Mouse (Mus musculus) kidney, embryonic 15.5 days (tissue): ENCODE data around the gene Jazf1. TPM values are rescaled to one million over a fixed set of nuclear protein-coding genes. Genes with fewer than 3 reads are reported as not detected.

Experiments used
- ATAC-seq: fragments of 200-750 bp; cut with Nextera tagmentation; replicated peaks from 2 replicates; pipeline ENCODE4 v1.8.0; 2017; ENCODE audit warnings: moderate TSS enrichment; ENCODE audit not compliant: low FRiP score
- H3K27ac ChIP-seq: fragments of 300-500 bp; sonication (generic); 2 replicates; pipeline ENCODE4 v1.5.1; 2015; ENCODE audit warnings: mild to moderate bottlenecking, inconsistent platforms
- H3K27me3 ChIP-seq: fragments of 300-500 bp; sonication (generic); 2 replicates; pipeline ENCODE4 v1.6.1; 2015; ENCODE audit warnings: inconsistent platforms
- H3K36me3 ChIP-seq: fragments of 300-500 bp; sonication (generic); 2 replicates; pipeline ENCODE4 v1.6.1; 2015; ENCODE audit warnings: inconsistent platforms
- H3K4me1 ChIP-seq: fragments of 300-500 bp; sonication (generic); 2 replicates; pipeline ENCODE4 v1.6.1; 2015; ENCODE audit warnings: inconsistent platforms
- H3K4me2 ChIP-seq: fragments of 300-500 bp; sonication (generic); 2 replicates; pipeline ENCODE4 v1.6.1; 2015; ENCODE audit warnings: moderate library complexity, mild to moderate bottlenecking, inconsistent platforms
- H3K4me3 ChIP-seq: fragments of 300-500 bp; sonication (generic); replicated peaks from 2 replicates; pipeline ENCODE4 v1.5.1; 2015; ENCODE audit warnings: mild to moderate bottlenecking, inconsistent platforms
- H3K9ac ChIP-seq: fragments of 300-500 bp; sonication (generic); 2 replicates; pipeline ENCODE4 v1.6.1; 2015; ENCODE audit warnings: mild to moderate bottlenecking, inconsistent platforms
- H3K9me3 ChIP-seq: fragments of 300-500 bp; sonication (generic); replicated peaks from 2 replicates; pipeline ENCODE4 v1.6.1; 2016; ENCODE audit warnings: inconsistent platforms
- WGBS: fragments of 180-500 bp; shearing (Covaris S2); methylation state at CpG from one replicate; pipeline ENCODE4 v1.1.7; 2015; ENCODE audit warnings: mixed read lengths; 5-methylcytosine and 5-hydroxymethylcytosine counted together
- polyA plus RNA-seq: library from polyadenylated mRNA; unstranded; fragments of >200 nt; fragmentation: Nextera tagmentation; extraction: Ambion mirVana; gene quantifications from 2 replicates; pipeline ENCODE4 v1.2.1, GENCODE M21; 2015

The Jazf1 gene
- polyA plus RNA-seq, 1 experiment from 2014 or later: 3.9 TPM

DNA sequence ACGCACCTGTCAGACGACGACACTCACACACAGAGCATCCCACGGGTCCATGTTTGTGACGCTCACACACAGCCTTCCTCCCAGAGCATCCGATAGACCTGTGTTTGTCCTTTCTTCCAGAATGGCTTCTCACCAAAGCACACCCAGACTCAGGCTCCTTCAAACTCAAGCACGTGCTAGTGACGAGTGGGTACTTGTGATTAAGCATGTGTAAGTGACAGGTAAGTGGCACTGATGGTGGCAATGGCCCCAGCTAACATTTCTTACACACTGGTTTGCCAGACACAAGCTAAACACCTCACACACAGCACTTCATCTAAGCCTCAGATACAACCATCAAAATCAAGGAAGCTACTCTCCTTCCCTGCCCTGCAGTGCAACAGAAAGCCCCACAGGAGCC, 77.6 kb downstream of the Jazf1 start:
- Histone ChIP-seq H3K27ac (no peak overlapping the region), H3K4me2 (no peak overlapping the region), H3K27me3 (no peaks in the 10 kb centered on the region), H3K4me3 (no peak overlapping the region), H3K9ac (no peak overlapping the region), H3K9me3 (no peaks in the 10 kb centered on the region; the same call in 1 of the 2 replicates), H3K4me1 (no peaks in the 10 kb centered on the region), H3K36me3 (no peaks in the 10 kb centered on the region)
- ATAC-seq: no peak
- 84% methylated on average over 8 of the region's 8 CpGs for WGBS

DNA sequence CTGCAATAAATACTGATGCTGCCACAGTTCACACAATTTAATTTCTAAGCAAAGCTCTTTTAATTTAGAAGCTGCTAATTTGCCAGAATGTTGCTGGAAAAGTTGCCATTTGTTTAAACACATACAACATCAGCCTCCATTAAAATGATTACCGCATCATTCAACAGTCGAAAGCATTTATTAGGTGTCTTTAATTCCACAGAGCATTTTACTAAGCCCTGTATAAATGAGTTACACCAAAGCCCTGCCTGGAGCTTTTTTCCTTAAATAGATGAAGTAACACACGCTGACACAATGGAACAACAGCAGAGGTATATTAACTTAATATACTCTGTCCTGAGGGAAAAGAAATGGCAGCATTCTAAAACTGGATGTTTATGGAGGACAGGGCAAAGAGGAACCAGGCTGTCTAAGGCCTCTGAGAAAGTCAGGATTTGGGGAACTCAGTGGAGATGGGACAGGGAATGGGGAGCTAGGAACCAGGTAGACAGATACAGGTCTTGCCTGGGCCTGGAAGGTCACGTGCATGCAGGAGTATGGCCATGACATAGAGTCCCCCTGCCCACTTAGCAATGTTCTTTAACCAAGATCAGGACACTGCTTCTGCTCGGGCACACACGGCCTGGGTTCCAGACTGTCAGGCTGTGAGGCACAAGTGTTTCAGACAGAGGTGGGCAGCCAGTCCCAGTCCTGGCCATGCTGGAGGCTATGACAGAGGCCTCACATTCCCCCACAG, 80.4 kb downstream of the Jazf1 start:
- no peaks in the 10 kb centered on the region for H3K36me3 ChIP-seq
- no peak overlapping the region for H3K27ac ChIP-seq
- no peaks in the 10 kb centered on the region for H3K4me1 ChIP-seq
- H3K4me2 ChIP-seq: no peak overlapping the region
- ATAC-seq: no peak
- H3K4me3 ChIP-seq: no peak overlapping the region
- WGBS: 86% methylated on average over 6 of the region's 6 CpGs
- no peaks in the 10 kb centered on the region; the same call in 1 of the 2 replicates for H3K9me3 ChIP-seq
- no peak overlapping the region for H3K9ac ChIP-seq
- no peaks in the 10 kb centered on the region for H3K27me3 ChIP-seq

DNA sequence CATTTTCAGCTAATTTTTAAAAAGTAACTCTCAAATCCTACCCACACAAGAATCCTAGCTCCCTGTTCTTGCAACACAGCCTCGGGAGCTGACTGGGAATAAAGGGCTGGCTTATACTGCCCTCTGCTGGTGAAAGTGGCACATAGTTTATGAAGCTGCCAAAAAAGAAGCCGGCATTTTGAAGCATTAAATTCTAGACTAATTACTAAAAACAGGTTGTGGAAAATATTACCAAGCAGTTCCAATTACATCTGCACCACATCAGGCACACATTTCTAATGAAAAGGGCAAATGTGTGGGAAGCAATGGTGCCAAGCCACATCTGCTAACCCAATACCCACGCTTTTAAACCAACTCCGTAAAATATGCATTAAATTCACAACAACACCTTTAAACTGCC, 81.0 kb downstream of the Jazf1 start:
- Histone ChIP-seq H3K4me2 (no peak overlapping the region), H3K9ac (no peak overlapping the region), H3K9me3 (no peaks in the 10 kb centered on the region; the same call in 1 of the 2 replicates), H3K27me3 (no peaks in the 10 kb centered on the region), H3K36me3 (no peaks in the 10 kb centered on the region), H3K27ac (no peak overlapping the region), H3K4me3 (no peak overlapping the region), H3K4me1 (no peaks in the 10 kb centered on the region)
- ATAC-seq: no peak
- 56% methylated on average over 4 of the region's 4 CpGs for WGBS

DNA sequence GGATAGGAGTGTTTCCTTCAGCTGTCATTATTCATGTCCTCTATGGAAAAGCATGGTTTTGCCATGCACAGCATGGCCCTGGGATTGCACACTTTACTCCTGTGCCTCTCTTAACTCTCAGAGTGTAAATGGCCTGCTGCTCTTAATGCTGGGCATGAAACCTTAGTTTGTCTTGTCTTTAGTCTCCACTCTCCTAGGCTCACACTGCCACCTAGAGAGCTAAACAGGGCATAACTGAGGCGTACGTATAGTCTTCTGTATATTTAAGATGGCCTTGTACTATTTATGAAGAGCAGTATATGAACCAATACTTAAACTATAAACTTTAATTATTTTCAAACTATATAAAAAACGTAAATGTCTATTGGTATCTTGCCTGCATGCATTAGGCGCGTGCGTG, 86.3 kb downstream of the Jazf1 start:
- Histone ChIP-seq H3K4me1 (no peaks in the 10 kb centered on the region), H3K27ac (no peak overlapping the region), H3K9ac (no peak overlapping the region), H3K4me2 (no peak overlapping the region), H3K4me3 (no peak overlapping the region), H3K36me3 (no peaks in the 10 kb centered on the region), H3K9me3 (no peaks in the 10 kb centered on the region; the same call in 1 of the 2 replicates), H3K27me3 (no peaks in the 10 kb centered on the region)
- no peak for ATAC-seq
- 87% methylated on average over 6 of the region's 6 CpGs for whole genome bisulfite sequencing

DNA sequence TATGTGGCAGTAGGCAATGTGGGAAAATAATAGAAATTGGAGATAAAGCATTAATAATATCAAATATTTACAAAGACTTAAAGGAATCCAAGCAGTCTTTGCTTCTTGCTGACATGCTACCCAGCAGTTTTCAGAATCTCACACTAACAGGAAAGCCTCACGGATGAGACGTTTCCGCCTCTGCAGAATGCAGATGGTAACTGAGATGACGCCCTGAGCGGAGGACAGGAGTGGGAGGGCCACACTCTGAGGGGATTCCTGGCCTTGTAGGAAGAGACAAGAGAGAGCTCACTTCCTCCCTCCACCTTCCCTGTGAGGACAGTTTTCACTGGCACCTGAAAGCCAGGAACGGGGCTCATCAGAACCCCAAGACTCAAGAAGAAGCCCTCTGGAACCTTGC, 88.9 kb downstream of the Jazf1 start:
- no peak overlapping the region for H3K4me2 ChIP-seq
- ATAC-seq: no peak
- WGBS: 93% methylated on average over 6 of the region's 6 CpGs
- no peaks in the 10 kb centered on the region for H3K27me3 ChIP-seq
- H3K9me3 ChIP-seq: no peaks in the 10 kb centered on the region
- H3K4me1 ChIP-seq: no peaks in the 10 kb centered on the region
- no peak overlapping the region for H3K4me3 ChIP-seq
- no peaks in the 10 kb centered on the region for H3K36me3 ChIP-seq
- H3K9ac ChIP-seq: no peak overlapping the region
- H3K27ac ChIP-seq: no peak overlapping the region

DNA sequence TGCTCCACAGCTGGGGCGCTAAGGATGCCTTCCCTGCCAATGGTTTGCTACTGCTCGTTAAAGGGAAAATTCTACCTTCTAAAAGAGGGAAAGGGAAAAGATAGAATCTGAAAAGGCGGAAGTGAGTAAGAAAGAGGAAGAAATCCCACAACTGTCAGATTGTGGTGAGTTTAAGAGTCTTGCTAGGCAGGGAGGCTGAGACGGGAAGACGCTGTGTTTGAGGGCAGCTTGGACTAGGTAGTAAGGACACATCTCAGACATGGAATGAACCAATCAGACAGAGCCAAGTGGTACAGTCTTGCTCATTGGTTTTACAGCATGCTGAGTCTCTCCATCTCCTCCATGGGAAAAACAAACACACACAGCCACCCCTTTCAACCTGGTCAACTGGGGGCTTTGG, 95.1 kb downstream of the Jazf1 start:
- no peak for ATAC-seq
- Histone ChIP-seq H3K4me1 (peaks cover 5% of the 10 kb centered on the region; the same call in 1 of the 2 replicates), H3K9ac (no peak overlapping the region), H3K4me2 (no peak overlapping the region), H3K9me3 (no peaks in the 10 kb centered on the region), H3K4me3 (no peak overlapping the region), H3K27ac (no peak overlapping the region), H3K27me3 (no peaks in the 10 kb centered on the region), H3K36me3 (no peaks in the 10 kb centered on the region)
- 85% methylated on average over 5 of the region's 5 CpGs for WGBS

DNA sequence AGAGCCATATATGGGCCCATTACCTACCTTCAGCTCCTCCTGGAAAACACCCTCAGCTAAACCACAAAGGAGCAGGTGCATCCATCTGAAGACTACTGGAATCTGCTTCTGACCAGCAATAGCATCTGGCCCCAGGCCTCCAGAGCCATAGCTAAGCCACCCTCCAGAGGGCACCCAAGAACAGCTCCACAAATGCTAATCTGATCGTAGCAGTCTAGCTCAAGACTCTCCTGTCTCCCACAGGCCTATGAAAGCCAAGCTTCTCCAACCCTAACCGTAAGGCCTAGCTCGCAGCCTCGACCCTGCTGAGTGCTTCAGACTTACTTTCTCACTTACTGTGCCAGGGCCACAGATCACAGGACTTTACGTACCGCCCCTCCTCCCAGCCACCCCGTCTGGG, 96.3 kb downstream of the Jazf1 start:
- Histone ChIP-seq H3K4me2 (no peak overlapping the region), H3K9me3 (no peaks in the 10 kb centered on the region), H3K27ac (no peak overlapping the region), H3K4me3 (no peak overlapping the region), H3K4me1 (peaks cover 10% of the 10 kb centered on the region), H3K36me3 (no peaks in the 10 kb centered on the region), H3K9ac (no peak overlapping the region), H3K27me3 (no peaks in the 10 kb centered on the region)
- ATAC-seq: no peak
- 67% methylated on average over 7 of the region's 7 CpGs for WGBS

DNA sequence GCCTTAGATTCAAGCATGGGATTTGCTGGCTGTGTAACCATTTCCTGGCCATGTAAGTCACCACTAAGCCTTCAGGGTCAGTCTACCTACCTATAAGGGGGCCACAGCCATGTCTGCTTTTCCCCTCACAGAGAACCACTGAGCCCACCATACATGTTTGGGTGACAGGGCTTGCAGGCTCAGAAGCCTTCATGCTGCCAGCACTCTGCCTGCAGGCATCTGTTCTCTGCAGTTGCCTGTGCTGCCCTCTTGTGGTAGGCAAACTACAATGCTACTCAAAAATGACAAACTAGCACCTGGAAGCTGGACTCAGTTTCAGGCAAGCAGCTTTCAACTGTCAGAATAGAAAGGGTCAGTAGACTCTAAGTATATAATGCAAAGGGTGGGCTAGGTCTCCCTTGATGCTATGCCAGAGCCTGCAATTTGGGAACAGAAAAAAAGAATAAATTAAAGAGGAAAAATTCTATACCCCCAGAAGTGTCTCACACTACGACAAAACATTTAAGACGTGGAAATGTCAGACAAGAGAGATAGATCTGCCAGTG, 98.6 kb downstream of the Jazf1 start:
- no peaks in the 10 kb centered on the region for H3K27me3 ChIP-seq
- H3K27ac ChIP-seq: no peak overlapping the region
- ATAC-seq: no peak
- WGBS: 86% methylated on average over 2 of the region's 2 CpGs
- H3K4me1 ChIP-seq: peaks cover 26% of the 10 kb centered on the region
- H3K9me3 ChIP-seq: no peaks in the 10 kb centered on the region
- H3K36me3 ChIP-seq: no peaks in the 10 kb centered on the region
- H3K9ac ChIP-seq: no peak overlapping the region
- no peak overlapping the region for H3K4me3 ChIP-seq
- no peak overlapping the region for H3K4me2 ChIP-seq

DNA sequence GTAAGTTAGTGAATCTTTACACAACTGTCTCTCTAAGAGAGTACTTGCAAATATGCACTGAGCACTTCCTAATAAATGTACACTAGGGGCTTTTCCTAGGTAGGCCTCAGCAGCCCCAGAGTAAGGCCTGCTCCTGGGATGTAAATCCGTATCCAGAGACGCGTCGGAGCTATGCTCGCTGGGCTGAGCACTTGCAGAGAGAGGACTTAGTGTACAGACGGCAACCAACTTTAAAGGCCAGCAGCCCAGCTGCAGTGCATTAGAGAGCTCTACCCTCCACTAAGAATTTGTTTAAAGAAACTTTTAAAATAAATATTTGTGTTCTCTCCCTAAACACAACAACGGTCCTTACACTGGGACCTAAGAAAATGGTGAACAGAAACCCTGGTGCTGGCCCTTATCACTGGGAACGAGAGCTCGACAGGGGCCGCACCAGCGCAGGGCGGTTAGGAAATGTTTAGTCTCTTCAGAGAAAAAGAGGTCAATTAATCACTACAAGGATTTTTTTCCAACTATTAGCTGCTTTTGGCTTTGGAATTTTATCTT, 100.0 kb downstream of the Jazf1 start:
- Histone ChIP-seq H3K4me3 (no peak overlapping the region), H3K9me3 (no peaks in the 10 kb centered on the region), H3K9ac (no peak overlapping the region), H3K36me3 (no peaks in the 10 kb centered on the region), H3K27ac (peak overlapping the region; percentile 59; the same call in 1 of the 2 replicates), H3K27me3 (no peaks in the 10 kb centered on the region), H3K4me2 (no peak overlapping the region), H3K4me1 (peaks cover 36% of the 10 kb centered on the region)
- ATAC-seq: no peak
- 54% methylated on average over 12 of the region's 12 CpGs for WGBS

DNA sequence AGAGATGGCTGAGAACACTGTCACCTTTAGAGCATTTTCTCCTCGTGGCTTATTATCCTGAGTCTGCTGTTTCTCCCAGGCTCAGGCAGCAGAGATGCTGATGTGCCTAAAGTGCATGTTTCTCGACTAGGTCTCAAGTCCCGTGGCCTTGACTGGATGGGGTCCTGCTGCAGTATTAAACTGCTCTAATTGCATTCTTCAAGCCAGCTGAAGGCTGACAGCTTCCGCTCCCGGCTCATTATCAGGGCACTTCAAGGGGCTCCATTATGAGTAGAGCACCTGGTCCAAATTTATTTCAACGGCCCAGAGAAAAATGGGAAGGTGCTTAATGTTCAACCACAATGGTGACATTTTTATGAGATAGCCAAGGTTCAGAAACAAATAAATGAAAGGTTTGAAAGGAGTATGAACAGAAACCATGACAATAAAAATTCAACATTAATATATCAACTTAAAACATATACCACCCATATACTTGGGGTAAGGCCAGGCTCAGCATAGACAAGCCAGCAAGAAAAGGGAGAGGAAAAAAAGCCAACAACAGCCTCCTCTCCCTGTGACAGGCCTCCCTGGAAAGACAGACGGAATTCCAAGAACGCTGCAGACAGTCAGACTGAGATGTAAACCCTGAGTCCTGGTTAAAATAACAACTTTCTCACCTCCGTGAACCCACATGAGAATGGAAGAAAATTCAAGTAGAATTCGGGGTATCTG, 100.7 kb downstream of the Jazf1 start:
- H3K36me3 ChIP-seq: no peaks in the 10 kb centered on the region
- H3K4me2 ChIP-seq: no peak overlapping the region
- H3K9ac ChIP-seq: no peak overlapping the region
- H3K27ac ChIP-seq: peak overlapping the region; percentile 59; the same call in 1 of the 2 replicates
- H3K4me3 ChIP-seq: no peak overlapping the region
- no peaks in the 10 kb centered on the region for H3K27me3 ChIP-seq
- ATAC-seq: no peak
- 43% methylated on average over 10 of the region's 10 CpGs for WGBS
- H3K4me1 ChIP-seq: peaks cover 42% of the 10 kb centered on the region
- H3K9me3 ChIP-seq: no peaks in the 10 kb centered on the region

DNA sequence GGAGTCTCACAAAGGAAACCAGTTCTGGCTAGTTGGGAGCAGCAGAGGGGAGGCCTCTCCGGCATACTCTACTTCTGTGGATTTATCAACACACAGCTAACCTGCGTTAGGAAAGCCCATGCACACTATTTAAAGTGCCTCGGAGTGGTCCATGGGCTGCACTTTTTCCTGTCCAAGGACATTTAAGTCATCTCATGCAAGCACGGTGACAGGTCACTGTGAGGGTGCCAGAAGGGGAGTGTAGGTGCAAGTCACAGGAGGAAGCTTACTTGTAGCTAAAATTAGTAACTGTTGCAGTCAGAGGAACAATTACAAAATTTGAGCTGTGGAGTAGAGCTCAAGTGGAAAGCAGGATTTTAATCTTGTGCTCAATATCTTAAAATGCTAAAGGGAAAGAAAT, 102.4 kb downstream of the Jazf1 start:
- ATAC-seq: no peak
- no peak overlapping the region for H3K4me2 ChIP-seq
- H3K36me3 ChIP-seq: no peaks in the 10 kb centered on the region
- H3K4me3 ChIP-seq: no peak overlapping the region
- no peaks in the 10 kb centered on the region for H3K9me3 ChIP-seq
- no peaks in the 10 kb centered on the region for H3K27me3 ChIP-seq
- peaks cover 49% of the 10 kb centered on the region for H3K4me1 ChIP-seq
- H3K9ac ChIP-seq: no peak overlapping the region
- H3K27ac ChIP-seq: no peak overlapping the region
- WGBS: 54% methylated on average over 4 of the region's 4 CpGs

DNA sequence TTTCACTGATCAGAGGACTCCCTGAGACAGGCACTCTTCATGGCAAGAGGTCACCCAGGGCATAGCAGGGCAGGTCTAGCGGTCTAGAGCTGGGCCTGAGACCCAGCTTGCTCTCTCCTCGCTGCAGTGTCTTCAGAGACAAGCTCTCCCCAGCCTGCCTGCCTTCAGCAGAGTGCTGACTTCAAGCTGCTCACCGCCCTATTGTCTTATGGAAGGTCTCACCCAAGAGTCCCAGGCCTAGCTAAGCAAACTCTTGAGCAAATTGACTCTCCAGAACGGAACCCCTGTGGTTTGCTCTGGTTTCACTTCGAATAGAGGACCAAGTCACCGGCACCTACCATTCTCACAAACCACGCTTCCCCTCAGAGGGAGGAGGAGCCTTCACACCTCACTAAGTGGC, 103.1 kb downstream of the Jazf1 start:
- H3K9ac ChIP-seq: no peak overlapping the region
- H3K27ac ChIP-seq: no peak overlapping the region
- H3K4me3 ChIP-seq: no peak overlapping the region
- no peaks in the 10 kb centered on the region for H3K9me3 ChIP-seq
- H3K36me3 ChIP-seq: no peaks in the 10 kb centered on the region
- WGBS: 47% methylated on average over 7 of the region's 7 CpGs
- H3K4me1 ChIP-seq: peaks cover 49% of the 10 kb centered on the region
- ATAC-seq: no peak
- H3K27me3 ChIP-seq: no peaks in the 10 kb centered on the region
- no peak overlapping the region for H3K4me2 ChIP-seq
